Mouse (Mus musculus) urinary bladder, postnatal 14 days (tissue): ENCODE measurements around the gene Cd52.
"Not testable (repeated sequence)": the region's sequence is repeated elsewhere in the genome, so short reads cannot be mapped to it uniquely, and the experiment has no call there.

Experiments used
- DNase-seq: peaks from one replicate; pipeline ENCODE4 v3.0.0; 2021; ENCODE audit warnings: low spot score

Cd52 gene

DNA sequence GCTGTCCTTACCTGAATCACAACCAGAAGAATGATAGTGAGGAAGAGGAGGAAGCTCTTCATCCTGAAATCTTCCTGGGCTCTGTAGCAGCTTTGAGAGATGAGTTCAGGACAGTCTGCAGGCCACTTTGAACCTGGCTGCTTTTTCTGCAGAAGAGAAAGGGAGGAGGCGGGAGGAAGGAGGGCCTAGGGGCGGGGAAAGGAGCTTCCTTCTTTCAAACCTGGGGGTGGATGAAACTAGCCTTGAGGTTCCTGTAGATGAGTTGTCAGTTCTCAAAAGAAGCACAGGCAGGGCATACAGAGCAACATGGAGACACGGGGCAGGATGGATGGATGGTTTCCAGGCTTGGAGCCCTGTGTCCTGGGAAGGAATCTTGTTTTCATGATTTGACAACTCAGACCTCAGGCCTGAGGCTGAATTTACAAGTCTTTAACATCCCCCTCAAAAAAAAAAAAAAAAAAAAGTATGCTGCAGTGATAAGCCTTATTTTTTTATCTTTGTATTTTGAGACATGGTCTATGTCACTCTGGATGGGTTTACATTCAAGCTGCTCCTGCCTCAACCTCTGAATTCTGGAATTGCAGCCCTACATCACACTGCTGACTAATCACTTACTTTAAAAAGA lies at the start of gene Cd52:
Gene Cd52, minus strand, starts transcription at position 160 of the 625 bp plus-strand sequence.
- DNase-seq = no peak

GRCm38 (mm10) chr4:134144297-134144696 lies 49.4 kb upstream of the Cd52 start:
- not testable (repeated sequence) for DNase-seq

DNA sequence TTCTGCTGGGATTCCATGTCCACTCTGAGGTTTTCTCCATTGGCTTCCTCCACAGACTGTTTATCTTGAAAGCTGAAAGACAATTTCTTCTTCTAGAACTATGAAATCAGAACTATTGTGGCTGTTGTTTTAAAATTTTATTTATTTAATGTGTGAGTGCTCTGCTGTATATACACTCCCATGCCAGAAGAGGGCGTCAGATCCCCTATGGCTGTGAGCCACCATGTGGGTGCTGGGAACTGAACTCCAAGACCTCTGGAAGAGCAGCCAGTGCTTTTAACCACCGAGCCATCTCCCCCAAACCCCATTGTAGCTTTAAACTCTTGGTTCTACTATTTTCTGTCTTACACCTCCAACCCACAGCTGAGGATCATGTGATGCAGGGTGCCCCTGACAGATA lies 44.0 kb upstream of the Cd52 start:
- DNase-seq = no peak

DNA sequence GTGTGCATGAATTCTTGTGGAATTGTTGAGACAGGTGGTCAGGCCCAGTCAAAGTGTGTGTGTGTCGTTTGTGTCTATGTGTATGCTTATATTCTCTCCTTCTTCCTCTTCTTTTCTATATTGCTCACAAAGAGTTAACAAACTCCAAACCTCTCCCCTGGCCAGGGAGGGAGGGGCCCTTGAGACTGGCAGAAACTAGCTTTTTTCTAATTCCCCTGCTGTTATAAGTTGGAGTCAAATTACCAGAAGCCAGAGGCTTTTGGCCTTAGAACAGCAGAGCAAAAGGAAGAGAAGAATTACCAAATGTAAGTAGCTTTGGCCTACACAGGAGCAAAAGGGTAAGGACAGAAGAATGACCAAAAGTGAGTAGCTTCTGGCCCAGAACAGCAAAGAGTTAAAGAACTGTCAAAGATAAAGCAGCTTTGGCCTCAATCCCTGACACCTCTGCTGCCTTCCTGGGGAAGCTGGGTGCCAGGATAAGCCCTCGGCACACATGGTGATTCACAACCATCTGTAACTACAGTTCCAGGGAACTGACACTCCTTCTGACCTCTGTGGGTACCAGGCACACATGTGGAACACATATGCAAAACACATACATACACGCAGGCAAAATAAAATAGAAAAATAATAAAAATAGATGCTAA lies 41.5 kb upstream of the Cd52 start:
- DNase-seq = no peak

- DNase-seq = no peak
Observed at GRCm38 (mm10) chr4:134132519-134133095, 37.7 kb upstream of the Cd52 start.

- no peak for DNase-seq
Observed at GRCm38 (mm10) chr4:134132117-134132516, 37.2 kb upstream of the Cd52 start.

- DNase-seq = no peak
Observed at GRCm38 (mm10) chr4:134129482-134129881, 34.6 kb upstream of the Cd52 start.

- peak; percentile 67 for DNase-seq
Observed at GRCm38 (mm10) chr4:134128983-134129362, 34.1 kb upstream of the Cd52 start.

DNA sequence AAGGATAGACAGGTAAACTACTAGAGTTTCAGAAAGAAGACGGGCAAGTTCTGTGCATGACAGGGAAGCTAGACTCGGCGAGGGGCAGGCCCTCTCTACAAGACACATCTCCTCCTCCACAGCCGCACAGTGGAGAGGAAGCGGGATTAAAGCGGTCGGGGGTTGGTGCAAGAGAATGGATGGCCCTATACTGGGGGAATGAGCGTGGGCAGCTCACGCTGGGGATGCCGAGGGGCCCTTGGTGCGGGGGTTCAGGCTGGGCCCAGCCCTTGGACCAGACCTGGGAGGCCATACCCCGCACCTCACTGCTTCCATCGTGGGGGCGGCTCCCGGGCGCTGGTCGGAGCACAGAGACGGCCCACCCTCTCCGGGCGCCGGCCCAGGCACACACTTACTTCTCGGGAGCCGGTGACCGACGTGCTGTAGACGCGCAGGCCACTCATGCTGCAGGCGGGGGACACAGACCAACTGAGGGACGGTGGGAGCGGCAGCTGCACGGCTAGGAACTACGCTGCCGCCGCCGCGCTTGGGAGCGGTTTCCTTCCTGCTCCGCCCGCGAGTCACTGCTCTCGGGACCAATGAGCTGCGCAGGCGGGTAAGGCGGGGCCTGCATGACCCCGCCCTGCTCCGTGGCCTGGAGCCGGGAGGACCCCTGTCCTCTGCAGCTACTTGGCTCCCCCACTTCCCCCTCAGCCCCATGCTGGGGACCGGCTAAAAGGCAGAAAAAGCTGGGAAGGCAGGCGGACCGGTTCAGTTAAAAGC lies 33.5 kb upstream of the Cd52 start, which contains the start of gene Sh3bgrl3:
Gene Sh3bgrl3, minus strand, starts transcription at position 569 of the 762 bp plus-strand sequence.
- DNase-seq = peak; percentile 91

DNA sequence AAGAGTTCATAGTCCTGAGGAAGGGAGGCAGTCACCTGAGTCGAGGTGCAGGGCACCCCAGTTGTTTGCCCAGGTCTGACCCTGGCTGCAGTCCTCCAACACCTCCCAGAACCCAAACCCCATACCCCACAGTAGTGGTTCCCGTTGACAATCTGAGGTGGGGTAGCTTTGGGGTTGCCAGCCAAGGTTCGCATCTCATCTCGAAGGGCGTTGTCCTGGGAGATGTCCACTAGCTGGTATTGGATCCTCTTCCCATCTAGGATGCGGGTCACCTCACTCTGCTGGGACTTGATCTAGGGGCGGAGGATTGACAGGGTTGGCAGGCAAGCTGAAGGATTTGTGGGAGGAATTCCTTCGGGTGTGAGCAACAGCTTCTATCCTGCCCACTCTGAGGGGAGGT lies 32.9 kb upstream of the Cd52 start:
- no peak for DNase-seq

- no peak for DNase-seq
Observed at GRCm38 (mm10) chr4:134127121-134127455, 32.2 kb upstream of the Cd52 start.

GRCm38 (mm10) chr4:134126300-134127120 lies 31.6 kb upstream of the Cd52 start:
- DNase-seq = no peak

- DNase-seq = no peak
Observed at GRCm38 (mm10) chr4:134125383-134126060, 30.6 kb upstream of the Cd52 start.

GRCm38 (mm10) chr4:134123680-134124551 lies 29.0 kb upstream of the Cd52 start:
- DNase-seq = peak; percentile 36

GRCm38 (mm10) chr4:134123147-134123546 lies 28.3 kb upstream of the Cd52 start:
- no peak for DNase-seq

- no peak for DNase-seq
Observed at GRCm38 (mm10) chr4:134122281-134122680, 27.4 kb upstream of the Cd52 start.

DNA sequence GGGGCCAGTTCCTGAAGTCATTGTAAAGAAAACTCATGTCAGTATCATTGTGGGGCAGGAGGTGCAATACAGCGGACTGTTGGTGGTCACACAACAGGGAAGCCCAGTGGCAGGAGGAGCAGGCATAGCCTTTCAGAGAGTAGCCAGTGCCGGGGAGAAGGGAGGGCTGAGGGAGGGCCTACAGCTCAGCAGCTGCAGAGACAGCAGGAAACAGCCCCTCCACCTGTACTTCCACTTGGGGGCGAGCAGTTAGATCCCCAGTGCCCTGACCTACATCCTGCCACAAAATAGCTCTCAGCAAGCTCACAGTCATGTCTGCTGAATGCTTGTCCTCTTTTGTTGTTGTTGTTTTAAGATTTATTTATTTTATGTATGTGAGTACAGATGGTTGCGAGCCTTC lies 26.7 kb upstream of the Cd52 start:
- no peak for DNase-seq

- no peak for DNase-seq
Observed at GRCm38 (mm10) chr4:134120916-134121315, 26.0 kb upstream of the Cd52 start.

DNA sequence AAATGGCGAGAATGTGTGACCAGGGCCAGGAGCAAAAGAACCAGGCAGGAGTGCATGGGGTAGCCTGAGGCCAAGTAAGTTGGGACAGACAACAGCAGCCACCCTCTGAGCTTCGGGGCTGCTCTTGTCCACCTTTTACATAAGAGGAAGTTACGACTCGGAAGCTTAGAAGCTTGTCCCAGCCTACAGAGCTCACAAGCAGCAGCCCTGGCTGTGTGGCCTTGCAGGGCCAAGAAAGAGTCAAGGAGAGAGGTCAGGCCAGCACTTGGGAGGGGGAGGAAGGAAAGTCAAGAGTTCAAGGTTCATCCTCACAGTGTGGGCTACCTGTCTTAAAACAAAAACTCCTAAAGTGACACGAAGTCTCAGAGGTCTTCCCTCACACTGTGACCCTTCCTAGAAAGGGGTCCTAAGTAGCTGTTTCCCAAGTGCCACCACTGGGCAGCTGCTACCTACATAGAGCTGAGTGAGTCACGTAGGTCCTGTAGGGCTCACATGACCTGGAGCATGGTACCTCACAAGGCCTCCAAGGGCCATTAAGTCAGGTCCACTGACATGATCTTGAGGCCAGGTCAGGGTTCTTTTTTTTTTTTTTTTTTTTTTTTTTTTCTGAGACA lies 25.4 kb upstream of the Cd52 start:
- DNase-seq = no peak

GRCm38 (mm10) chr4:134119644-134120043 lies 24.8 kb upstream of the Cd52 start:
- no peak for DNase-seq
